Mouse (Mus musculus) thymus, adult 2 months (tissue): Measurements from ENCODE around the gene Car7.

ENCODE experiments used
- CTCF ChIP-seq: fragments of 200-500 bp; IDR thresholded peaks from 2 replicates; pipeline ENCODE4 v1.5.1; 2012; ENCODE audit warnings: mild to moderate bottlenecking, control low read depth, low read length, moderate library complexity, borderline replicate concordance; ENCODE audit not compliant: control insufficient read depth, poor library complexity, insufficient read depth; ENCODE audit errors: extremely low read depth
- POLR2A ChIP-seq: fragments of 200-500 bp; IDR thresholded peaks from 2 replicates; pipeline ENCODE4 v1.6.1; 2012; ENCODE audit warnings: mild to moderate bottlenecking, low read length, control low read depth, moderate library complexity; ENCODE audit not compliant: control insufficient read depth, poor library complexity, insufficient read depth; ENCODE audit errors: extremely low read depth

DNA sequence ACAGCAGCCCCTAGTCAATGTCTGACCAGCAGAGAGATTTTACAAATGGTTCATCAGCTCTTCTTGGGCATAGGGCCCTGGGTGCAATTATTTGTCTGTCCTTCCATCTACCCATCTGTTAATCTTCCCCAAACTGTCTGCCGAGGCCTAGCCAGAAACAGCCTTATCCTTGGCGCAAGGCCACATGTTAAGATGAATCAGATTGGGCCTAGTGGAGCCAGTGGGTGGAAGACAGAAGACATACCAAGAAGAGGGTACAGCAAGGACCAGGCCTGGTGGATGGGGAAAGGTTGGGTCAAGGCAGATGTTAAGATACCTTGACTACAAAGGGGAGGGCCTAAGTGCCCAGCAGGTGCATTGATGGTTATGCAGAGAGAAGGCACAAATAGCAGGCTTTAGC, 5.1 kb downstream of the Car7 start:
- TF ChIP-seq POLR2A (no peak), CTCF (no peak)
